Mouse (Mus musculus) heart, adult 11 months (tissue): ENCODE measurements around the gene Coa5.

Experiments used
- DNase-seq: peaks from one replicate; pipeline ENCODE4 v3.0.0; 2022

The Coa5 gene

GRCm38 (mm10) chr1:37428911-37429310 lies 992 bp downstream of the Coa5 start:
- no peak for DNase-seq

GRCm38 (mm10) chr1:37427144-37427875 lies 2.6 kb downstream of the Coa5 start:
- no peak for DNase-seq

GRCm38 (mm10) chr1:37419420-37419819 lies 10.5 kb downstream of the Coa5 start:
- no peak for DNase-seq

- no peak for DNase-seq
These were observed 14.5 kb downstream of the Coa5 start for GRCm38 (mm10) chr1:37415394-37415793.

- no peak for DNase-seq
These were observed 20.3 kb downstream of the Coa5 start for GRCm38 (mm10) chr1:37409647-37410046.

GRCm38 (mm10) chr1:37408678-37409077 lies 21.2 kb downstream of the Coa5 start:
- no peak for DNase-seq

- no peak for DNase-seq
These were observed 21.8 kb downstream of the Coa5 start for GRCm38 (mm10) chr1:37408059-37408458.

GRCm38 (mm10) chr1:37407228-37407627 lies 22.7 kb downstream of the Coa5 start:
- DNase-seq: no peak

- no peak for DNase-seq
These were observed 24.8 kb downstream of the Coa5 start for GRCm38 (mm10) chr1:37405137-37405536.

- DNase-seq: no peak
These were observed 28.2 kb downstream of the Coa5 start for GRCm38 (mm10) chr1:37401687-37402086.

- no peak for DNase-seq
These were observed 30.2 kb downstream of the Coa5 start for GRCm38 (mm10) chr1:37399734-37400133.

- DNase-seq: no peak
These were observed 30.9 kb downstream of the Coa5 start for GRCm38 (mm10) chr1:37398961-37399360.

GRCm38 (mm10) chr1:37396481-37396880 lies 33.4 kb downstream of the Coa5 start:
- DNase-seq: no peak

- DNase-seq: no peak
These were observed 36.7 kb downstream of the Coa5 start for GRCm38 (mm10) chr1:37393174-37393573.

- DNase-seq: no peak
These were observed 43.4 kb downstream of the Coa5 start for GRCm38 (mm10) chr1:37386448-37386971.

GRCm38 (mm10) chr1:37384304-37384703 lies 45.6 kb downstream of the Coa5 start:
- no peak for DNase-seq

GRCm38 (mm10) chr1:37380913-37381312 lies 49.0 kb downstream of the Coa5 start:
- DNase-seq: no peak

GRCm38 (mm10) chr1:37379536-37379935 lies 50.4 kb downstream of the Coa5 start:
- DNase-seq: no peak

GRCm38 (mm10) chr1:37378095-37378494 lies 51.8 kb downstream of the Coa5 start:
- DNase-seq: no peak

- no peak for DNase-seq
These were observed 53.2 kb downstream of the Coa5 start for GRCm38 (mm10) chr1:37376751-37377150.

GRCm38 (mm10) chr1:37376177-37376576 lies 53.7 kb downstream of the Coa5 start:
- no peak for DNase-seq

- DNase-seq: no peak
These were observed 61.0 kb downstream of the Coa5 start for GRCm38 (mm10) chr1:37368768-37369385.

- no peak for DNase-seq
These were observed 61.8 kb downstream of the Coa5 start for GRCm38 (mm10) chr1:37368125-37368524.
